Mouse (Mus musculus) megakaryocyte, embryonic 14.5 days (primary cell): ENCODE measurements around the gene Lrrc8a.

Experiments used
- FLI1 ChIP-seq: IDR thresholded peaks from 2 replicates; pipeline ENCODE4 v1.6.1; 2012; ENCODE audit warnings: low read length, inconsistent platforms, mixed read lengths
- GATA1 ChIP-seq: IDR thresholded peaks from 3 replicates; pipeline ENCODE4 v1.6.1; 2012; ENCODE audit warnings: mixed read lengths, low read length, inconsistent platforms, borderline replicate concordance

GRCm38 (mm10) chr2:30263811-30264210, 26.3 kb downstream of the Lrrc8a start:
- TF ChIP-seq GATA1 (no peak), FLI1 (no peak)
